In the genomic region with DNA sequence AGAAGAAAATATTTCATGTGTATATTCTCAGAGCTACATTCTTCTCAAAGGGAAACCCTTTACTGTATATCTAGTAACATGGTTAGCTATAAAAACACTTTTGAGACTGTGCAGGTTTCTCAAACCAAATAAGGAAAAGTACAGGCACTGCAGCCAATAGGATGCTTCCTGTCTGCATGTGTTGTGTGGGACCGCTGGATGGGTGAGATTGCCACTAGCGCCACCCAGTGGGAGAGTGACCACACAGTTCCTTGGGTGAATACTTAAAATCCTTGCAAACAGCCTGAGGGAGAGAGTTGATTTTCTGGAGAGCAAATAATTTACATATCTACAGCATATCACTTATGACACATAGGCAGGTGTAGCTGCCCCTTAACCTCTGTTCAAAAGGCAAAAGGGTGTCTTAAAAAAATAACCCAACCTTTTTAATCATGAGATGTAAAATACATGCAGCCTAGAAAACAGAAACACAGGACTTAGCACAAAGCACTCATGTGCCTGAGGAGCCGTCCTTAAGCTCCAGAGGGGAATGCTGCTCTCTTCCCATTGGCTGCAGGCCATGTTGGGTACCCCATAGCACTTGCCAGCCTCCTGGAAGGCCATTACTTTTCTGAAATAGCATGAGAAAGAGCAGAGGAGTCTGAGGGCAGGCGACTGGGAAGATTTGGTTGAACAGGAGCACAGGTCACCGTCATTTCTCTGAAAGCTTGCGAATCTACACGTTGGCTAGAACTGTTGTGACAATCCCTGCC, we compare ENCODE assay signal across 8 mouse cellular contexts. TPM values are rescaled to one million over a fixed set of nuclear protein-coding genes. Genes with fewer than 3 reads are reported as not detected.
DNase-seq lines count a peak whose midpoint lies in the region; ATAC-seq and TF ChIP-seq lines count a peak whose summit lies in the region.

No protein-coding gene starts in this region.

- no peaks in the 10 kb centered on the region for H3K9me3 ChIP-seq in lung, postnatal 0 days (ENCODE audit: low read length)
- H3K9me3 ChIP-seq in stomach, embryonic 16.5 days (replicated peaks; ENCODE audit: control insufficient read depth, low read length), result no peaks in the 10 kb centered on the region

- no peak for TF ChIP-seq EP300 in lung, postnatal 0 days (IDR thresholded peaks at IDR 0.05)

- TF ChIP-seq CTCF in kidney, adult 2 months (conservative IDR thresholded peaks at IDR 0.05; ENCODE audit: insufficient read depth, insufficient read length, low read depth, low read length), result peak; percentile 58
- TF ChIP-seq CTCF in lung, postnatal 0 days (IDR thresholded peaks at IDR 0.05), result peak; percentile 77

- H3K4me1 ChIP-seq in kidney, adult 2 months (ENCODE audit: control insufficient read depth, insufficient read depth, low read length), result no peaks in the 10 kb centered on the region
- no peaks in the 10 kb centered on the region for H3K4me1 ChIP-seq in lung, postnatal 0 days (ENCODE audit: insufficient read depth, low read depth, low read length)
- H3K4me1 ChIP-seq in stomach, embryonic 16.5 days (ENCODE audit: control insufficient read depth, insufficient read depth, low read length), result no peaks in the 10 kb centered on the region

- ATAC-seq in lung, postnatal 0 days, result peak; percentile 77
- peak; percentile 84; the same call in 1 of the 2 replicates for ATAC-seq in stomach, embryonic 16.5 days (ENCODE audit: insufficient read depth, low FRiP score)

- no peaks in the 10 kb centered on the region for H3K27me3 ChIP-seq in kidney, adult 2 months (replicated peaks; ENCODE audit: control insufficient read depth, insufficient read depth, low read length)
- no peaks in the 10 kb centered on the region for H3K27me3 ChIP-seq in lung, postnatal 0 days (replicated peaks; ENCODE audit: insufficient read depth, low read length)
- H3K27me3 ChIP-seq in stomach, embryonic 16.5 days (ENCODE audit: control insufficient read depth, insufficient read depth, low read length), result no peaks in the 10 kb centered on the region

- TF ChIP-seq POLR2A in kidney, adult 2 months (IDR thresholded peaks at IDR 0.05; ENCODE audit: low read depth, low read length), result no peak

- H3K9ac ChIP-seq in lung, postnatal 0 days (replicated peaks; ENCODE audit: low read depth), result no peak overlapping the region
- no peak overlapping the region for H3K9ac ChIP-seq in stomach, embryonic 16.5 days (ENCODE audit: low read length)

- no peaks in the 10 kb centered on the region for H3K36me3 ChIP-seq in kidney, adult 2 months (ENCODE audit: control insufficient read depth, insufficient read depth, low read length)
- no peaks in the 10 kb centered on the region for H3K36me3 ChIP-seq in lung, postnatal 0 days (ENCODE audit: insufficient read depth, low read length)
- no peaks in the 10 kb centered on the region for H3K36me3 ChIP-seq in stomach, embryonic 16.5 days (ENCODE audit: control insufficient read depth, insufficient read depth, low read length)

- WGBS in kidney, adult 2 months, result 63% methylated on average over 7 of the region's 7 CpGs
- 58% methylated on average over 7 of the region's 7 CpGs for WGBS in lung, postnatal 0 days
- 57% methylated on average over 7 of the region's 7 CpGs for WGBS in stomach, embryonic 16.5 days

- no peak overlapping the region for H3K4me3 ChIP-seq in kidney, adult 2 months (ENCODE audit: insufficient read depth, low read depth, low read length)
- H3K4me3 ChIP-seq in lung, postnatal 0 days (ENCODE audit: low read depth, low read length), result no peak overlapping the region
- no peak overlapping the region for H3K4me3 ChIP-seq in stomach, embryonic 16.5 days (replicated peaks; ENCODE audit: low read length)

- no peak overlapping the region for H3K27ac ChIP-seq in kidney, adult 2 months (ENCODE audit: insufficient read depth, low read depth, low read length)
- H3K27ac ChIP-seq in lung, postnatal 0 days (ENCODE audit: low read length), result no peak overlapping the region
- H3K27ac ChIP-seq in stomach, embryonic 16.5 days (ENCODE audit: low read length), result no peak overlapping the region

- peak; percentile 11 for DNase-seq in gastrocnemius, adult 18-20 months (ENCODE audit: low spot score)
- no peak for DNase-seq in gastrocnemius, adult 8-10 months (ENCODE audit: low spot score in 2 of 2)
- DNase-seq in MEL-GATA-1-ER (ENCODE audit: extremely low read depth, low read depth), result peak; percentile 25
- peak; percentile 33 for DNase-seq in cerebellum, adult 9-11 months
- peak; percentile 60 for DNase-seq in gastrocnemius, postnatal 10 days
- DNase-seq in kidney, adult 2 months, result peak; percentile 43
- DNase-seq in lung, postnatal 0 days (ENCODE audit: low spot score), result peak; percentile 73

- no peak overlapping the region for H3K4me2 ChIP-seq in lung, postnatal 0 days (replicated peaks; ENCODE audit: low read depth, low read length)
- H3K4me2 ChIP-seq in stomach, embryonic 16.5 days (ENCODE audit: low read depth, low read length), result no peak overlapping the region

RNA-seq across cellular contexts. Expression of a gene that starts 26.6 kb away (rescaled TPM):
- under 1 TPM; 0.46 to 0.55 TPM for total RNA-seq in gastrocnemius, adult 18-20 months (2021)
- under 1 TPM; 0.16 to 0.70 (median 0.40) TPM for total RNA-seq in gastrocnemius, adult 8-10 months (2022)
- total RNA-seq in gastrocnemius, postnatal 10 days (2021), result 1 to 10 TPM; 2.4 to 2.9 TPM
- polyA plus RNA-seq in kidney, adult 2 months (2012; rRNA removed), result 0.20 and 0.22 TPM in 2 replicates
- 0.47 and 0.49 TPM in 2 replicates for polyA plus RNA-seq in lung, postnatal 0 days (2015; fragmentation: Nextera tagmentation; extraction: Ambion mirVana)
- 3.9 and 4.1 TPM in 2 replicates for polyA plus RNA-seq in stomach, embryonic 16.5 days (2015; fragmentation: Nextera tagmentation; extraction: Ambion mirVana)

Comparison
In these comparisons a context has a peak if more than half of its experiments do, and no peak if none do; other contexts are left out.
1. DNase-seq: peak in gastrocnemius, adult 18-20 months (single experiment), MEL-GATA-1-ER (single experiment), cerebellum, adult 9-11 months (single experiment), gastrocnemius, postnatal 10 days (single experiment), kidney, adult 2 months (single experiment) and lung, postnatal 0 days (single experiment); none in gastrocnemius, adult 8-10 months (0 of 2).